Mouse (Mus musculus): ENCODE results near the gene Lyzl6. TPM values are rescaled to one million over a fixed set of nuclear protein-coding genes. Genes with fewer than 3 reads are reported as not detected.

The Lyzl6 gene
- total RNA-seq, 2 experiments from 2014 or later = not detected

DNA sequence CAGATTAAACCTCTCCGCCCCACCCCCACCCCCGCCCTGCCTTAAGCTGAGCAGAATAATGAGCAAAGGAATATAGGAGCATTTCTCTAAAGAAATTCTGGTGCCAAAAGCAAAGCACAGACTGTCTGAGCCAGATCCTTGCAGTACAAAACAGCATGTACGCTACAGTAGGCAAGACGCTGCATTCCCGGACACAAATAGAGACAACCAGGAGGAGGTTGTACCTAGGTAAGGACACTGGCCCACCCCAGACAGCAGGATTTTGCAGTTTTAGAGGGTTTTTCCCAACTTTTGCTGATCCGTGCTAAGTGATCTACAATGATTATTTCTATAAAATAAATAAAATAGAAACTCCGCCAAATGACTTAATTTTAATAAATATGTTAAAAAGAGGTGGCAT lies 10.0 kb upstream of the Lyzl6 start:
- intact Hi-C loops (cut with DNase I) = loop anchor here (1.0 kb wide), 2 partner anchors 14 to 18 kb away; no protein-coding TSS in a partner anchor
- DNase-seq (ENCODE audit: low spot score in 2 of 2) = peak; percentile 58 to 74

DNA sequence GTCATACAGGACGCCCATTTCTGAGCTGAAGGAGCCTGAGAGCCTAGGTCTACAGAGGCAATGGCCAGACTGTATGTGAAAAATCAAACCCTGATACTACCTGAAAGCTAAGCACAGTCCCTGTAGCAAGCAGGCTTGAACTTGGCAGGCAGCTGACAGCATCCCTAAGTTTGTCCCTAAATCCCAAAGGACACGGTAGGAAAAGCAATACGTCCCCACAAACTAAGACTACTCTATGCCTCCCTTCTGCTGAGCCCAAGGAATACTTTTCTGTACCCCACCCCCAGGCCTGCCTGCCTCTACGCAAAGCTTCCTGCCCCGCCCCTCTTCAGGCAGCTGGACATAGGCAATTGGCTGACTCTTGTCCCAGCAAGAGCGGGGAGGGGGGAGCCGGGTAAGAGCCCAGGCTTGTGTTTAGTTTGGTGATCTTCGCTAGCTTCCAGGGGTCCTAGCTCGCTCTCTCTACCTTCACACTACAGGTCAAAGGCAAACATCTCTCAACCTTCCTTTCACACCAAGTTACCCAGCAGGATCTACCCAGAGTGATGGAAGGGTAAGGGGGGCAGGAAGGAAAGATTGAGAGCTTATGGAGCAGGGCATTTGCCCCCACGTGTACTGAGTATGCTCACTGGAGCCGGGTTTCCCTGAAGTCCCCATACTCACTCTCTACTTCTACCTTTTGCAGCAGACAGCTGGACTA lies 9.4 kb upstream of the Lyzl6 start:
- intact Hi-C loops (cut with DNase I) = no loop called here
- DNase-seq (ENCODE audit: low spot score in 2 of 2) = peak in 1 of 2 experiments; percentile 18

DNA sequence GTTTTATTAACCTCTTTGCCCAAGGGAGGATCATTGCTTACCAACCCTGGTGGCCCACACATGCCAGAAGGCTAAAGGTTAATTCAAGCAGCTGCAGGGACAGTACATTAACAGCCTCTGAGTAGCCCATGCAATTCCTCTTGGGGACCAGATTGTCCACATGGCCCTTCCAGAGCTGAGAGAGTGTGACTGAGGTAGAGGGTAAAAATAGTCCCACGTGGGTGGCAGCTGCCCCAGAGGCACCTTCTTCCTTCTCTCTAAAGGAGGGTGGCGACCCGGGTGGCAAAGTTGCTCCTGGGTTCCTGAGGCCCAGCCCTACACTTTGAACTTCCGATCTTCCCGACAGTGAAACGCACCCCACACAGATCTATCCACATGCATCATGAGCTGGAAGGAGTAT lies 7.6 kb upstream of the Lyzl6 start:
- intact Hi-C loops (cut with DNase I) = no loop called here
- no peak for DNase-seq (ENCODE audit: low spot score in 2 of 2)

DNA sequence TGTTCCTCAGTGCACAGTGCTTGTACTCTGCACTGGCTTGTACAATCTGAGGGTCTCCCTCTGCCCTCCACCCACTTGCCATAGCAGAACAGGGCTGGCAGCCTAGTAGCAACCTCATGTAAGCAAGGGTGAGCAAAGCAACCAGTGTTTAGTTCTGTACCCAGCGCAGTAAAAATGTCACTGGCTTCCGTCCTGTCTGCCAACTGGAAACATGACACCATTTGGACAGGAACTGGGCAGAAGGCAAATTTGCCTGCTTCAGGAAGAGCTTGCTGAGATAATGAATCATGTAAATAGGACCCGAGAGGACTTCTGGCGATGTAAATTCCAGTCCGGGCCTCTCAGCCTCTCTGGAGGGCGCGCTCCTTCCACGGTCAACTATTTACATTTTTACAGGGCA lies 7.0 kb upstream of the Lyzl6 start:
- no peak for DNase-seq (ENCODE audit: low spot score in 2 of 2)
- intact Hi-C loops (cut with DNase I) = no loop called here

DNA sequence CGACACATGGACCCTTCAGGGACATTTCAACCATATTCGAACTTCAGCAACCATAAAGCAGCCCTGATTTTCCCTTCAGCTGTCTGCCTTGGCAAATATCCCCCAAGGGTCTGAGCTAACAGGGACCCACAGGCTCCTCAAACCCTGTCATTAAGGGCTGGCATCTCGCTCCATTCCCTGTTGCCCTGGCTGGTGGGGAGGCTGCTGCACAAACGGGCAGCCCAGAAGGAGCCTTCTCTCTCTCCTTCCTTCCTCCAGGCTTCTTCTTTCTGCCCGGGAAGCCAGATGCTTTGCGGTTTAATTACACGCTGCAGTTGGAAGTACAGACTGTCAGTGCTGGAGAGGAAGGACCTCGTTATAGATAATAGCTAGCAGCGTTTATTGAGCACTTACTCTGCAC lies 4.5 kb upstream of the Lyzl6 start:
- intact Hi-C loops (cut with DNase I) = loop anchor here (5.0 kb wide), 1 partner anchor 269 kb away; no protein-coding TSS in a partner anchor
- DNase-seq (ENCODE audit: low spot score in 2 of 2) = no peak

DNA sequence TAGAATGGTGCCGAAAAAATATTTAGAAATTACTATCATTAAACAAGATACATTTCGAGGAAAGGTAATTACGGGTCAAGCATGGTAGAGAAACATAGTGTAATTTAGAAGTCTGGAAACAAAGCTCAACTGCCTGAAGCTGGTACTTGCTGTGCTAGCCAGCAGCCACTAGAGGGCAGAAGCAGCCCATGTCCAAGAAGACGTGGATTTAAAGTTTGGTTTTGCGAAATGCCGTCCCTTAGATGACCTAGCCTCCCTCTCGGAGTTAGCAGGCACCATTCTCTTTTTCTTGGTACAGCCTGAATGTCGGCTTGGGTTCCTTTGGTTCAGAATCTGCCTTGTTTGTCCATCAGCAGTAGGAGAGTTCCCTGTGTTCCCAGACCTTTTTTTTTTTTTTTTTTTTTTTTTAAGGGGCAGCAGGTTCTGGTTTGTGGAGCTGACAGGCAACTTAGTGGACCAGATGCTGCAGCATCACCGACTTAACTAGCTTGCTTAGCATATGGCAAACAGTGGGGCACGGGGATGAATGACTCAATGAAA lies 787 bp upstream of the Lyzl6 start:
- DNase-seq (ENCODE audit: low spot score in 2 of 2) = peak; percentile 51 to 74
- intact Hi-C loops (cut with DNase I) = loop anchor here (1.0 to 2.0 kb wide), 2 partner anchors 36 to 119 kb away; no protein-coding TSS in a partner anchor

DNA sequence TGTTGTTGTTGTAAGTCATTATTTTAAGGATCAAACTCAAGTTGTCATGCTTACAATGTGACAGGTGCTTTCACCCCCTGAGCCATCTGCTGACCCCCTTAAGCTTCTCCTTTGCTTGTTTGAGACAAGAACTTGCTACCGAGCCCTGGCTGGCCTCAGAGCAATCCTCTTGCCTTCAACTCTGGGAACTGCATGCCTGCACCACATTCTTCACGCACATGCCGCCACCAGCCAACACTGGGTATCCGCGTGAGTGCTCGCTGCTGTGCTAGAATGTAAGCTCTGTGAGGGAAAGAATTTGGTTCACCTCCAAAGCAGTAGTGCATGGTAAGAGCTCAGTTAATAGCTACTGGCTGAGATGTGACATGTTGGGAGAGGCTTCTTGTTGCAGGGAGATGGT lies 2.4 kb downstream of the Lyzl6 start:
- intact Hi-C loops (cut with DNase I) = no loop called here
- DNase-seq (ENCODE audit: low spot score in 2 of 2) = no peak

DNA sequence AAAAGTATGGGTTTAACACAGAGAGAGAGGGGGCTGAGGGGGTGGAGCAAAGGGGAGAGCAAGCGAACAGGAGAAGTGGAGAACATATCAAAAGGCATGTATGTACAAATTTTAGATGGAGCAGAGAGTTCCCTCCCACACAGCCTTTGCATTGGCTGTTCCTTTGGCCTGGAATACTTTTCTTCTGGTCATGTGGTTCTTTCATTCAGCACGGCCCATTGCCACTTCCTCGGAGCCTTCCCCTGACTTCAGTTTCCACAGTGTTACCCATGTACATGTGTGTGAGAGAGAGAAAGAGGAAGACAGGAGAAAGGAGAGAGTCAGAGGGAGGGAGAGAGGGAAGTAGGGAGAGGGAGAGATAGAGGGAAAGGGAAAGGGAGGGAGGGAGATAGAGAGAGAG lies 3.2 kb downstream of the Lyzl6 start:
- intact Hi-C loops (cut with DNase I) = no loop called here

DNA sequence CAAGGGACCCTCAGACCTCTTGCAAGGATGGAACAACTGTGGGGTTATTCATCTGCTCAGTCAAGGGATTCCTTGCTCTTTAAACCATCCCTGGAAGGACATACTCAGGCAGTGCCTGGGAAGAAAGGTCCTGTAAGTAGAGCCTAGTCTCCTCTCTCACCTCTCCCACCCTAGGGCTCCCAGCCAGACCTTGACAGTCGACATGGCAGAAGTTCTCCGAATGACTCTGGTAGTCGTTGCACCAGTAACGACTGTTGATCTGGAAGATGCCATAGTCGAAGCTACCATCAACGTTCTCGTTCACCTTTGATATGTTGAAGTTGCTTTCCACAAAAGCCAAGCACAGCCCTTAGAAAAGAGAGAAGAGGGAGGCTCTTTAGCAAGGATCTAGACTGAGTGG lies 3.9 kb downstream of the Lyzl6 start:
- intact Hi-C loops (cut with DNase I) = no loop called here
- no peak for DNase-seq (ENCODE audit: low spot score in 2 of 2)

More for the DNA sequence above, 3.2 kb downstream of the Lyzl6 start:
- no peak for DNase-seq (ENCODE audit: low spot score in 2 of 2)

DNA sequence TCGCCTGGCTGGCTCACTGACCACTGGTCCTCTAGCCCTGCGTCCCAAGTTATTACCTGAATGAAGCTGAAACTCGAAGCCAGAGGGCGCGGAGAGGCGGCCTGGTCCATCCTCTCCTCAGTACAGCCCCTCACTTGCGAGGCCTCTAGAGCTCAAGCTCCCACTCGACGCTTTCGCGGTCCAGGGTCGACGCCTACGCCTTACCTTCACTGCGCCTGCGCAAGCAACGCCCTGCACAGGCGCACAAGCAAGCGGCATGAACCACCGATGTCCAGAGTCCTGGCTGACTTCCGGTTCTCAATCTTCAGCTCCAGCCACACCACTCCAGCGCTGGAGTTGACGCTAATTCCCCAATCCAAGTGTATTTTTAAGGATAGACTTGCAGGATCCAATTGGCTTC lies 11.2 kb downstream of the Lyzl6 start:
- DNase-seq (ENCODE audit: low spot score in 2 of 2) = no peak
- intact Hi-C loops (cut with DNase I) = no loop called here

DNA sequence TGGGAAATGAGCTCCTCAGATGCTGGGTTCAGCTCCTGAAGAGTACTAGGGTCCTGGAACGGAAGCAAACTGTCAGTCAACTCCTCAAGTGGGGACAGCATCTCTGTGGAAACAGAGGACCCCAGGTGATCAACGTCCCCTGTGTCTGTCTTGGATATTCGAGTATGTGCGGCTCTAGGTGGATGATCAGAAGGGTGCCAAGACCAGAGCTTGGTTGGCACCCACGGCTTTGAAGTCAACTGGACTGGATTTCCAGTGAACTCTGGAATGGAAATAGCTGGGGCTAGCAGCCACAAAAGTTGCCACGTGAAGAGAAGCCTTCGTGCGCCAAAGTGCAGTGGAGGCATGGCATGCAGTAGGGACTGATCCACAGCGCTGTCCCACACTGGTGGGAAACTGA lies 17.6 kb downstream of the Lyzl6 start, which contains the start of gene Gm884:
Gene Gm884, minus strand, starts transcription at position 101 of the 400 bp plus-strand sequence.
- intact Hi-C loops (cut with DNase I) = no loop called here
- no peak for DNase-seq (ENCODE audit: low spot score in 2 of 2)

DNA sequence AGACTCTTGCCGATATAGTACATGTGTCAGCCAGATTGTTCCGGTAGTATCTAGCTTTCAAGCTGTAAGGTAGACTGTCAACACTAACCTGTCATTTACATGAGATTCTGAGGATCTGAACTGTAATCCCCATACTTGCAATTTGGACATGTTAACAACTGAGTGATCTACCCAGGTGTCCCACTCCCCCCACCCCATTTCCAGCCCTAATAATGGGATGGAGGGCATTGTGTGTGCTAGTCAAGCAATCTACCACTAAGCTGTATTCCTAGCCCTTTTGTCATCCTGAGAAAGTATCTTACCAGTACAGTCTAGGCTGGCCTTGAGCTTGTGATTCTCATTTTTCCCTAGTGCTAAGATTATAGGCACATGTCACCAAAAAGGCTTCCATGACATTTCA lies 27.9 kb downstream of the Lyzl6 start:
- intact Hi-C loops (cut with DNase I) = no loop called here
- no peak for DNase-seq (ENCODE audit: low spot score in 2 of 2)

DNA sequence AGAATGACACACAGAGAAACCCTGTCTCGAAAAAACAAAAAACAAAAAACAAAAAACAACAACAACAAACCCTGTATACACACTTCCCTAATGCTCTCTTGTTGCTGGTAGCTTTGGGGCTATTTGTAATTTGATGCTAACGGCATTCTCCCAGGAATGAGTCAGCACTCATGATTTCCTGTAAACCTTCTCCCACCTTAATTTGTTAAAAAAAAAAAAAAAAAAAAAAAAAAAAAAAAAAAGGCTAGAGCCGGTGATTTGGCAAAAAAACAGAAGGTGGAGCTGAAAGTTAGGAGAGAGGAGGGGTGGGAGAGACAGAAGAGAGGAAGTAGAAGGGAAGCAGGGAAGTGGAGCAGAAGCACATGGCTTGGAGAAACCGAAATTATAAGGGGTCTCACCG lies 32.1 kb downstream of the Lyzl6 start:
- intact Hi-C loops (cut with DNase I) = no loop called here
- DNase-seq (ENCODE audit: low spot score in 2 of 2) = no peak

Other genes starting within 250 kb of the Lyzl6 start
- gene Plekhm1, start 226.2 kb downstream of the Lyzl6 start, total RNA-seq (2021) = 10 to 100 TPM; 16.5 to 17.4 TPM
- not detected for gene Lrrc37a, start 134.3 kb downstream of the Lyzl6 start, total RNA-seq (2021)
- gene Gm884, start 17.8 kb downstream of the Lyzl6 start, total RNA-seq (2021) = not detected
- gene Rprml, start 10.7 kb upstream of the Lyzl6 start, total RNA-seq (2021) = 10 to 100 TPM; 84.4 to 96.3 TPM
- 10 to 100 TPM; 70.8 to 72.4 TPM for gene Gosr2, start 59.0 kb upstream of the Lyzl6 start, total RNA-seq (2021)
- gene Wnt9b, start 110.9 kb upstream of the Lyzl6 start, total RNA-seq (2021) = under 1 TPM; 0.07 to 0.30 TPM
- gene Wnt3, start 135.3 kb upstream of the Lyzl6 start, total RNA-seq (2021) = 1 to 10 TPM in 1 of 2 experiments, under 1 TPM in 1; 0.92 to 1.4 TPM

Data from left cerebral cortex, postnatal 25 days (tissue).